Mouse (Mus musculus): ENCODE data around the gene Pgap1. TPM values are rescaled to one million over a fixed set of nuclear protein-coding genes. Genes with fewer than 3 reads are reported as not detected.

Gene Pgap1
- polyA plus RNA-seq, 1 experiment from 2014 or later: 14.6 TPM

DNA sequence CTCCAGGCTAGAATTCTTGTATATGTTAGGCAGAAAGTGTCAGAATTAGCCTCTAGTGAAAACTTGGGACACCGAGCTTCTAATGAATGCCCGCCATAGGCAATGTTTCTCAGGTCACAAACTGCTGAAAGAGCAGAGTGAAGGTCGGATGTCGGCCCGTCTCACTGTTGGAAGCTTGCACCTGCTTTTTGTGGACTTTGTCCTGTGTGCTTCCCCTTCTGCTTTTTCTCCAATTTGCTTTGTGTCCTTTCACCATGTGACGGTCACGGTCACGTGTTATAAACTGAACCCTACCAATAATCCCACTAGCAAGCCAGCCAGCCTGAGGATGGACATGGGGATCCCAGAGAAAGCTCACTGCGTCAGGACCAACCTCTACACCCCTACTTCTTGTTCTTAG lies 12.3 kb downstream of the Pgap1 start:
- Histone ChIP-seq H3K27ac (ENCODE audit: low read depth) (no peak overlapping the region), H3K4me2 (ENCODE audit: low read length) (no peak overlapping the region)
- 94% methylated on average over 9 of the region's 9 CpGs for WGBS

DNA sequence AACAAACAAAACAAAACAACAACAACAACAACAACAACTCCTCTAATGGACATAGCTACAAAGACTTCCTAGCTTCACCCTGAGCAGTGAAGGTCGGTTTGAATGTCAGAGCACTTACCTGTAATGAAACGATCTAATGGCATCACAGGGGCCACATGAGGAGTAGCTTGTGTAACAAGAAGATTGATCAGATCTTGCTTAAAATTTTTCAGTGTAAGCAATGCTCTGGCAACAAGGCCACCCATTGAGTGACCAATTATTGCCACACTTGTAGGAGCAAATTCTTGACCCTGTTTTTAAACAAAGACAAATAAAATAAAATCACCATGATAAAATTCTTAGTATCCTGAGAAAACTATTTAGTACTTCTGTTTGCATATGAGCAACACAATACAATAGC lies 14.6 kb downstream of the Pgap1 start:
- Histone ChIP-seq H3K9me3 (ENCODE audit: control insufficient read depth, low read length) (no peaks in the 10 kb centered on the region), H3K27me3 (replicated peaks; ENCODE audit: control insufficient read depth, insufficient read depth, low read length) (no peaks in the 10 kb centered on the region), H3K36me3 (ENCODE audit: control insufficient read depth, insufficient read depth, low read length) (peaks cover 22% of the 10 kb centered on the region), H3K4me2 (ENCODE audit: low read length) (no peak overlapping the region), H3K4me3 (ENCODE audit: low read depth, low read length) (no peak overlapping the region), H3K9ac (ENCODE audit: low read length) (no peak overlapping the region), H3K27ac (ENCODE audit: low read depth) (no peak overlapping the region), H3K4me1 (replicated peaks; ENCODE audit: control insufficient read depth, insufficient read depth, low read length) (no peaks in the 10 kb centered on the region)
- 92% methylated on average over 2 of the region's 2 CpGs for WGBS
- ATAC-seq (replicated peaks; ENCODE audit: low FRiP score, low TSS enrichment, low read depth) (no peak), DNase-seq (ENCODE audit: low spot score) (no peak)

More for the DNA sequence above, 12.3 kb downstream of the Pgap1 start:
- DNase-seq (ENCODE audit: low spot score) (no peak), ATAC-seq (replicated peaks; ENCODE audit: low FRiP score, low TSS enrichment, low read depth) (no peak)
- no peaks in the 10 kb centered on the region for H3K4me1 ChIP-seq (replicated peaks; ENCODE audit: control insufficient read depth, insufficient read depth, low read length)
- H3K4me3 ChIP-seq (ENCODE audit: low read depth, low read length): no peak overlapping the region
- no peaks in the 10 kb centered on the region for H3K27me3 ChIP-seq (replicated peaks; ENCODE audit: control insufficient read depth, insufficient read depth, low read length)
- H3K9me3 ChIP-seq (ENCODE audit: control insufficient read depth, low read length): no peaks in the 10 kb centered on the region
- H3K36me3 ChIP-seq (ENCODE audit: control insufficient read depth, insufficient read depth, low read length): peaks cover 27% of the 10 kb centered on the region
- H3K9ac ChIP-seq (ENCODE audit: low read length): no peak overlapping the region

DNA sequence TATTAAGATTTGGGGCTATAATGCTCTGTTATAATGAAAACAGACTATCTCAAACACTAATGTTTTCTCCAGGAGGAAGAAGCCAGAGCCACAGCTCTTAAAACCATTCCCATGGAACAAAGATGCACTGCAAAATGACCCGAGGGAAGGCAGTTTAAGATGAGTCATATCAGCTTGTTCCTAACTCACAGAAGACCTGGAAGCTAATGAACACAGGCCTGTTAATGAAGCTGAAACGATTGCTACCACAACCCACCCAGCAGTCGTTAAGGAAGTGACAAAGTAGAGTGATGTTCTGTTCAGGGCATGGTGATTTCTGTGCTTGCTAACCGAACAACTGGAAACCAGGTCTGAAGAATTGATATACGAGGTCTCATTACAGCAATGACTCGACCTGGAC lies 26.3 kb downstream of the Pgap1 start:
- H3K36me3 ChIP-seq (ENCODE audit: control insufficient read depth, insufficient read depth, low read length): peaks cover 10% of the 10 kb centered on the region; the same call in 1 of the 2 replicates
- H3K9ac ChIP-seq (ENCODE audit: low read length): no peak overlapping the region
- no peak overlapping the region for H3K27ac ChIP-seq (ENCODE audit: low read depth)
- no peak overlapping the region for H3K4me3 ChIP-seq (ENCODE audit: low read depth, low read length)
- 66% methylated on average over 6 of the region's 6 CpGs for WGBS
- H3K4me1 ChIP-seq (replicated peaks; ENCODE audit: control insufficient read depth, insufficient read depth, low read length): no peaks in the 10 kb centered on the region
- H3K4me2 ChIP-seq (ENCODE audit: low read length): no peak overlapping the region
- ATAC-seq (replicated peaks; ENCODE audit: low FRiP score, low TSS enrichment, low read depth) (no peak), DNase-seq (ENCODE audit: low spot score) (no peak)
- H3K27me3 ChIP-seq (replicated peaks; ENCODE audit: control insufficient read depth, insufficient read depth, low read length): no peaks in the 10 kb centered on the region
- no peaks in the 10 kb centered on the region for H3K9me3 ChIP-seq (ENCODE audit: control insufficient read depth, low read length)

DNA sequence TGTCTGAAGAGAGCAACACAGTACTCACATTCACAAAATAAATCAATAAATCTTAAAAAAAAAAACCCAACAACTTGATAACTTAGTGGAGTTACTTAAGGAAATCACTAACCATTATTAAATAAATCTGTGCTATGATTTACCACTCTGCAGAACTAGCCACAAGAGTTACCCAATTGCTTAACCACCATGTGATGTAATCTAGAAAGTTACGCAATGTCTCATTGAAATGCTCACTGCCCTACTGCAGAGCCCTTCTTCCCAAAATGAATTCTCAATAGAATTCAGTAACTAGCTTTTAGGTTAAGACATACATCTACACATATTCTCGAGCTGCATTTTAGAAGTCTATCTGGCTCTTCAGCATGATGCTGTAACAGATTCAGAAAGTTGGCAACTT lies 33.8 kb downstream of the Pgap1 start:
- no peak overlapping the region for H3K27ac ChIP-seq (ENCODE audit: low read depth)
- WGBS: 87% methylated on average over 2 of the region's 2 CpGs
- peaks cover 9% of the 10 kb centered on the region; the same call in 1 of the 2 replicates for H3K36me3 ChIP-seq (ENCODE audit: control insufficient read depth, insufficient read depth, low read length)
- no peak overlapping the region for H3K4me3 ChIP-seq (ENCODE audit: low read depth, low read length)
- H3K27me3 ChIP-seq (replicated peaks; ENCODE audit: control insufficient read depth, insufficient read depth, low read length): no peaks in the 10 kb centered on the region
- DNase-seq (ENCODE audit: low spot score) (no peak), ATAC-seq (replicated peaks; ENCODE audit: low FRiP score, low TSS enrichment, low read depth) (no peak)
- no peaks in the 10 kb centered on the region for H3K4me1 ChIP-seq (replicated peaks; ENCODE audit: control insufficient read depth, insufficient read depth, low read length)
- H3K4me2 ChIP-seq (ENCODE audit: low read length): no peak overlapping the region
- H3K9ac ChIP-seq (ENCODE audit: low read length): no peak overlapping the region
- H3K9me3 ChIP-seq (ENCODE audit: control insufficient read depth, low read length): no peaks in the 10 kb centered on the region

DNA sequence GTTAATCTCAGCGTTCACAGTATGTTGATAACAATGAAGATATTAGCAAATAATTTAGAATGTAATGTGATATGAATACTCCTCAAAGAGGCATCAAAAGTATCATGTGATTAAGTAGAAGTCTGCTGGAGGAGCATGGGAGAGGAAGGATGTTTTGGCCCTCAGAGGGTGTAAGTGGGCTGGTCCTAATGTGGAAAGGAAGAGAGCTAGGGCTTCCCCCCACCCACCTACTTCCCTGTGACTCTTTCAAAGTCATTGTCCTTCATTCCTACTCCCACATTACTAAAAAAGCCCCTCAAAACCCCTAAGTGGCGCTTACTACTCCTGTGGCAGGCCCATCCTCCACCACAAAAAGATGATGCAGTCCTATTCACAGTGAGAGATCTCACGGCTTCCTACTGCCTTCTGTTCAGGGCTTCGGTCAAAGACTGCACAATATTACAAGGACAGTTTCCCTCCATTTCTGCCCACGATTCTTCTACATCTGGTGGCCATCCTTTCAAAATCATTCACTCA lies 37.4 kb downstream of the Pgap1 start:
- 0 out of 2 replicates have a peak, but pooled peaks cover 4% of the 10 kb centered on the region for H3K36me3 ChIP-seq (ENCODE audit: control insufficient read depth, insufficient read depth, low read length)
- no peak overlapping the region for H3K4me3 ChIP-seq (ENCODE audit: low read depth, low read length)
- H3K4me2 ChIP-seq (ENCODE audit: low read length): no peak overlapping the region
- H3K4me1 ChIP-seq (replicated peaks; ENCODE audit: control insufficient read depth, insufficient read depth, low read length): no peaks in the 10 kb centered on the region
- H3K27ac ChIP-seq (ENCODE audit: low read depth): no peak overlapping the region
- H3K9me3 ChIP-seq (ENCODE audit: control insufficient read depth, low read length): no peaks in the 10 kb centered on the region
- 90% methylated on average over 5 of the region's 5 CpGs for WGBS
- no peak for DNase-seq (ENCODE audit: low spot score)
- no peak overlapping the region for H3K9ac ChIP-seq (ENCODE audit: low read length)
- no peaks in the 10 kb centered on the region for H3K27me3 ChIP-seq (replicated peaks; ENCODE audit: control insufficient read depth, insufficient read depth, low read length)
- ATAC-seq (replicated peaks; ENCODE audit: low FRiP score, low TSS enrichment, low read depth): no peak

DNA sequence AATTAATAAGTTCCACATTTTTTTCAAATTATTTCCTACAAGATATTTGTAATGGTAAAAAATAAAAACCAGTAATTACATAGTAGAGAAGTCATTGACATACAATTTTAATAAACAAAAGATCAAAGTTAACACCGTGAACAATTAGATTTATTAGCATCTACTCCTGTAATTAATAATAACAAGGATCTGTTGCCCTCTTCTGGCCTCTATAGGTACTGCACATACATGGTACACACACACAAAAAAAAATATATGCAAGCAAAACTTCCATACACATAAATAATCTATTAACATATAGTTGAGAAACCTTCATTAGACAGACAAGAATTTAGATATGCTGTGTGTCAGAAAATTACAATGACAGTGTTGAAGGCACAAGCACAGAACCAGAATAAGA lies 43.6 kb downstream of the Pgap1 start:
- Histone ChIP-seq H3K9ac (ENCODE audit: low read length) (no peak overlapping the region), H3K36me3 (ENCODE audit: control insufficient read depth, insufficient read depth, low read length) (peaks cover 16% of the 10 kb centered on the region; the same call in 1 of the 2 replicates), H3K27me3 (replicated peaks; ENCODE audit: control insufficient read depth, insufficient read depth, low read length) (no peaks in the 10 kb centered on the region), H3K4me1 (replicated peaks; ENCODE audit: control insufficient read depth, insufficient read depth, low read length) (no peaks in the 10 kb centered on the region), H3K27ac (ENCODE audit: low read depth) (no peak overlapping the region), H3K9me3 (ENCODE audit: control insufficient read depth, low read length) (no peaks in the 10 kb centered on the region), H3K4me2 (ENCODE audit: low read length) (no peak overlapping the region), H3K4me3 (ENCODE audit: low read depth, low read length) (no peak overlapping the region)
- WGBS: 83% methylated on average over 1 of the region's 1 CpGs
- no peak for DNase-seq (ENCODE audit: low spot score)
- ATAC-seq (replicated peaks; ENCODE audit: low FRiP score, low TSS enrichment, low read depth): no peak

DNA sequence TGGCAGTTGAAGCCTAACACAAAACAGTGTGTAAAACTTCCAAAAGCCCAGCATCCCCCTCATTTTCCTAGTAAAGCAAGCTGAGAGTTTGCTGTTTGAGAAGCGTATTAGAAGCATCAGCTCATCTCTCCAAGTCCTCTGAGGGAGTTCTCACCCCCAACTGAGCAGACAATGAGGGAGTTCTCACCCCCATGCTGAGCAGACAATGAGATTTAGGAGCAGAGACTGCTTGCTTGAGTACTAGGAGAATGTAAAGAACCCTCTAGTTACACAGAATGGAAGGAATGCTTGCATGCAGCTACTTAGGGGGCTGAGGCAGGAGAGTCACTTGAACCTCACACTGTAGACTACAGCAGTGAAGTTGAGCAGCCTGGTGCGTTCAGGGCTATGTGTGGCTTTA lies 59.0 kb downstream of the Pgap1 start:
- H3K36me3 ChIP-seq (ENCODE audit: control insufficient read depth, insufficient read depth, low read length): peaks cover 9% of the 10 kb centered on the region
- ATAC-seq (replicated peaks; ENCODE audit: low FRiP score, low TSS enrichment, low read depth) (no peak), DNase-seq (ENCODE audit: low spot score) (no peak)
- no peak overlapping the region for H3K4me3 ChIP-seq (ENCODE audit: low read depth, low read length)
- 80% methylated on average over 2 of the region's 2 CpGs for WGBS
- H3K4me1 ChIP-seq (replicated peaks; ENCODE audit: control insufficient read depth, insufficient read depth, low read length): no peaks in the 10 kb centered on the region
- H3K9ac ChIP-seq (ENCODE audit: low read length): no peak overlapping the region
- H3K27me3 ChIP-seq (replicated peaks; ENCODE audit: control insufficient read depth, insufficient read depth, low read length): no peaks in the 10 kb centered on the region
- no peak overlapping the region for H3K27ac ChIP-seq (ENCODE audit: low read depth)
- no peak overlapping the region for H3K4me2 ChIP-seq (ENCODE audit: low read length)
- no peaks in the 10 kb centered on the region for H3K9me3 ChIP-seq (ENCODE audit: control insufficient read depth, low read length)

DNA sequence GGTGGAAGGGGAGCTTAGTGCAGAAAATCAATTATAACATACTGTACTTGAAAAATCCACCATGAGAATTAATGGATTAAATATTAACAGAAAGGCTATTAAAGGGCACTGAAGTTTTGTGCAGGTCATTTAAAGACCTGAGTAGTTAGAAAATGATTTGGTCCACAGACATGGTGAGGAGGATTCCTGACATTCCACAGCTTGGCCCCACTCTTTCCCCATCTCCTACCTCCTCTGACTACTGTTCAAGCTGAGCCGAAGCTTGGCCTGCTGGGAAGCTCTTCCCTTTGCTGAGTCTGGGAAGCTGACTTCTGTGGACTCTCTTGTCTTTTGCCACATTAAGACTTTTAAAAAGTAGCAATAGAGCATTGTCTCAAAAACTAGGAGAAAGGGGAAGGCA lies 61.2 kb downstream of the Pgap1 start:
- DNase-seq (ENCODE audit: low spot score) (no peak), ATAC-seq (replicated peaks; ENCODE audit: low FRiP score, low TSS enrichment, low read depth) (no peak)
- H3K4me3 ChIP-seq (ENCODE audit: low read depth, low read length): no peak overlapping the region
- H3K9ac ChIP-seq (ENCODE audit: low read length): no peak overlapping the region
- WGBS: 63% methylated on average over 1 of the region's 1 CpGs
- no peak overlapping the region for H3K27ac ChIP-seq (ENCODE audit: low read depth)
- H3K27me3 ChIP-seq (replicated peaks; ENCODE audit: control insufficient read depth, insufficient read depth, low read length): no peaks in the 10 kb centered on the region
- H3K4me1 ChIP-seq (replicated peaks; ENCODE audit: control insufficient read depth, insufficient read depth, low read length): no peaks in the 10 kb centered on the region
- H3K36me3 ChIP-seq (ENCODE audit: control insufficient read depth, insufficient read depth, low read length): peaks cover 15% of the 10 kb centered on the region
- no peak overlapping the region for H3K4me2 ChIP-seq (ENCODE audit: low read length)
- no peaks in the 10 kb centered on the region for H3K9me3 ChIP-seq (ENCODE audit: control insufficient read depth, low read length)

DNA sequence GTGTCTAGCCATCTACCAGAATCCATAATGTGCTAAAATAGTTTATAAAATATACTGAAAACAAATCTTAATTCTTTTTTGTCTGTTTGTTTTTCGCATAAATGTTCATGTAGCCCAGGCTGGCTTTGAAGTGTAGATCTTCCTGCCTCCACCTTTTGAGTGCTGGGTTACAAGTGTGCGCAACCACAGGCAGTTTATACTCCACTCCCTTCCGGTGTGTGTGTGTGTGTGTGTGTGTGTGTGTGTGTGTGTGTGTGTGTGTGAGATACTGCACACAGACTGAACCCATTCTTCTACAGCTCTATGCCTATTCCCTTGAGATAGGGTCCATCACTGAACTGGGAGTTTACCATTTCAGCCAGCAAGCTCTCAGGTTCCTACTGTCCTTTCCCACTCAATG lies 64.0 kb downstream of the Pgap1 start:
- no peaks in the 10 kb centered on the region for H3K4me1 ChIP-seq (replicated peaks; ENCODE audit: control insufficient read depth, insufficient read depth, low read length)

More for the DNA sequence above, 64.0 kb downstream of the Pgap1 start:
- no peak for ATAC-seq (replicated peaks; ENCODE audit: low FRiP score, low TSS enrichment, low read depth)
- H3K36me3 ChIP-seq (ENCODE audit: control insufficient read depth, insufficient read depth, low read length): peaks cover 17% of the 10 kb centered on the region
- no peak for DNase-seq (ENCODE audit: low spot score)
- no peak overlapping the region for H3K4me2 ChIP-seq (ENCODE audit: low read length)
- 90% methylated on average over 3 of the region's 3 CpGs for WGBS
- no peak overlapping the region for H3K9ac ChIP-seq (ENCODE audit: low read length)
- H3K27me3 ChIP-seq (replicated peaks; ENCODE audit: control insufficient read depth, insufficient read depth, low read length): no peaks in the 10 kb centered on the region
- H3K9me3 ChIP-seq (ENCODE audit: control insufficient read depth, low read length): no peaks in the 10 kb centered on the region
- H3K27ac ChIP-seq (ENCODE audit: low read depth): no peak overlapping the region
- no peak overlapping the region for H3K4me3 ChIP-seq (ENCODE audit: low read depth, low read length)

Measured in intestine, embryonic 14.5 days (tissue).